Mouse (Mus musculus) liver, postnatal 0 days (tissue): ENCODE measurements around the gene Fam13a.

Experiments used
- CTCF ChIP-seq: sonication (generic); IDR thresholded peaks from 2 replicates; pipeline ENCODE4 v1.5.1; 2016; ENCODE audit warnings: antibody characterized with exemption, low read depth
- EP300 ChIP-seq: IDR thresholded peaks from 2 replicates; pipeline ENCODE4 v1.6.1; 2016; ENCODE audit warnings: antibody characterized with exemption, low read depth, mild to moderate bottlenecking

GRCm38 (mm10) chr6:59024806-59025205, 457 bp upstream of the Fam13a start:
- TF ChIP-seq CTCF = no peak
- no peak for TF ChIP-seq EP300
